Mouse (Mus musculus) intestine, embryonic 15.5 days (tissue): Measurements from ENCODE around the gene Rps6ka5. TPM values are rescaled to one million over a fixed set of nuclear protein-coding genes. Genes with fewer than 3 reads are reported as not detected.

Experiments
- ATAC-seq: fragments of 200-750 bp; cut with Nextera tagmentation; 2 replicates; pipeline ENCODE4 v1.8.0; 2017; ENCODE audit warnings: moderate TSS enrichment, moderate library complexity
- H3K27ac ChIP-seq: fragments of 300-500 bp; sonication (generic); 2 replicates; pipeline ENCODE4 v1.5.1; 2015; ENCODE audit warnings: mild to moderate bottlenecking, inconsistent platforms
- H3K27me3 ChIP-seq: fragments of 300-500 bp; sonication (generic); replicated peaks from 2 replicates; pipeline ENCODE4 v1.6.1; 2015; ENCODE audit warnings: inconsistent platforms
- H3K36me3 ChIP-seq: fragments of 300-500 bp; sonication (generic); 2 replicates; pipeline ENCODE4 v1.6.1; 2015; ENCODE audit warnings: inconsistent platforms
- H3K4me1 ChIP-seq: fragments of 300-500 bp; sonication (generic); replicated peaks from 2 replicates; pipeline ENCODE4 v1.6.1; 2015; ENCODE audit warnings: inconsistent platforms
- H3K4me2 ChIP-seq: fragments of 300-500 bp; sonication (generic); replicated peaks from 2 replicates; pipeline ENCODE4 v1.6.1; 2015; ENCODE audit warnings: mild to moderate bottlenecking, inconsistent platforms
- H3K4me3 ChIP-seq: fragments of 300-500 bp; sonication (generic); replicated peaks from 2 replicates; pipeline ENCODE4 v1.5.1; 2015; ENCODE audit warnings: inconsistent platforms
- H3K9ac ChIP-seq: fragments of 300-500 bp; sonication (generic); 2 replicates; pipeline ENCODE4 v1.6.1; 2015; ENCODE audit warnings: inconsistent platforms
- H3K9me3 ChIP-seq: fragments of 300-500 bp; sonication (generic); 2 replicates; pipeline ENCODE4 v1.6.1; 2016; ENCODE audit warnings: inconsistent platforms
- WGBS: fragments of 180-500 bp; shearing (Covaris S2); methylation state at CpG from one replicate; pipeline ENCODE4 v1.1.7; 2015; 5-methylcytosine and 5-hydroxymethylcytosine counted together
- polyA plus RNA-seq: library from polyadenylated mRNA; unstranded; fragments of >200 nt; fragmentation: Nextera tagmentation; extraction: Ambion mirVana; gene quantifications from 2 replicates; pipeline ENCODE4 v1.2.1, GENCODE M21; 2015

Gene Rps6ka5
- polyA plus RNA-seq, 1 experiment from 2014 or later, result 2.5 TPM

GRCm38 (mm10) chr12:100499469-100499868 lies 227.3 kb downstream of the Rps6ka5 start:
- Histone ChIP-seq H3K9me3 (no peaks in the 10 kb centered on the region), H3K27ac (no peak overlapping the region), H3K9ac (no peak overlapping the region), H3K36me3 (peaks cover 20% of the 10 kb centered on the region), H3K4me2 (no peak overlapping the region), H3K27me3 (no peaks in the 10 kb centered on the region), H3K4me3 (no peak overlapping the region), H3K4me1 (peaks cover 5% of the 10 kb centered on the region; the same call in 1 of the 2 replicates)
- 90% methylated on average over 13 of the region's 13 CpGs for WGBS
- no peak for ATAC-seq

Other genes with a start within 250 kb of the Rps6ka5 start
- gene Ttc7b, start 206.2 kb downstream of the Rps6ka5 start, polyA plus RNA-seq, result 3.4 and 4.0 TPM in 2 replicates
- gene Dglucy, start 52.1 kb upstream of the Rps6ka5 start, polyA plus RNA-seq, result 2.5 TPM in 2 replicates
- gene Gpr68, start 181.2 kb upstream of the Rps6ka5 start, polyA plus RNA-seq, result 0.61 and 0.62 TPM in 2 replicates